Mouse (Mus musculus) forebrain, embryonic 12.5 days (tissue): ENCODE measurements around the gene Sox5. TPM values are rescaled to one million over a fixed set of nuclear protein-coding genes. Genes with fewer than 3 reads are reported as not detected.
A peak's percentile ranks its signal among the peaks of the same experiment; 100 is the strongest.

Experiments
- ATAC-seq: fragments of 200-750 bp; cut with Nextera tagmentation; 2 replicates; pipeline ENCODE4 v1.8.0; 2017; ENCODE audit warnings: moderate TSS enrichment; ENCODE audit not compliant: low FRiP score
- H3K27ac ChIP-seq: fragments of 300-500 bp; sonication (generic); 2 replicates; pipeline ENCODE4 v1.5.1; 2016; ENCODE audit warnings: mild to moderate bottlenecking
- H3K27me3 ChIP-seq: fragments of 300-500 bp; sonication (generic); 2 replicates; pipeline ENCODE4 v1.6.1; 2016; ENCODE audit warnings: mild to moderate bottlenecking
- H3K36me3 ChIP-seq: fragments of 300-500 bp; sonication (generic); replicated peaks from 2 replicates; pipeline ENCODE4 v1.6.1; 2016; ENCODE audit warnings: mild to moderate bottlenecking
- H3K4me1 ChIP-seq: fragments of 300-500 bp; sonication (generic); 2 replicates; pipeline ENCODE4 v1.6.1; 2016
- H3K4me2 ChIP-seq: fragments of 300-500 bp; sonication (generic); 2 replicates; pipeline ENCODE4 v1.6.1; 2016; ENCODE audit warnings: mild to moderate bottlenecking, moderate library complexity
- H3K4me3 ChIP-seq: fragments of 300-500 bp; sonication (generic); replicated peaks from 2 replicates; pipeline ENCODE4 v1.5.1; 2016; ENCODE audit warnings: mild to moderate bottlenecking
- H3K9ac ChIP-seq: fragments of 300-500 bp; sonication (generic); 2 replicates; pipeline ENCODE4 v1.6.1; 2016; ENCODE audit warnings: mild to moderate bottlenecking
- H3K9me3 ChIP-seq: fragments of 300-500 bp; sonication (generic); 2 replicates; pipeline ENCODE4 v1.6.1; 2016
- WGBS: fragments of 180-500 bp; shearing (Covaris S2); methylation state at CpG from one replicate; pipeline ENCODE4 v1.1.7; 2016; 5-methylcytosine and 5-hydroxymethylcytosine counted together
- polyA plus RNA-seq: library from polyadenylated mRNA; unstranded; fragments of >200 nt; fragmentation: Nextera tagmentation; extraction: Ambion mirVana; gene quantifications from 2 replicates; pipeline ENCODE4 v1.2.1, GENCODE M21; 2016

Gene Sox5
- polyA plus RNA-seq, 1 experiment from 2014 or later: 89.0 TPM

DNA sequence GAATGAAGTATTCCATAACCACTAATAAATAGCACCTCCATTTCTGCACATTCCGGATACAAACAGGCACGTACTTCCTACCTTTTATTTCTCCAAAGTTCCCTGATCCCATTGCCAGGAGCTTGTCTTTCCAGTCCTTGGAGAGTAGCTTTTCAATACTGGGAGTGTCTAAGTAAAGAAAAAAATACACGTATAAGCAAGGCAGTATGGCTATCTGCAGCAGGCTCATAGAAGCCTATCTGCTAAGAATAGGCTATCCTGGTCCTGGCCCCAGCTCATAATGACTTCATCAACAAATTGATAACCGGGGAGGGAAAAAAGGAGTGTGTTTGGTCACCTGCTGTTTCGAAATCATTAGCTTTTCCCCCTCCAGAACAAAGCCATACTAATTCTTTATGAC, 740.6 kb downstream of the Sox5 start:
- Histone ChIP-seq H3K4me2 (no peak overlapping the region), H3K27me3 (no peaks in the 10 kb centered on the region), H3K4me3 (no peak overlapping the region), H3K27ac (peak overlapping the region; percentile 50; the same call in 1 of the 2 replicates), H3K9ac (no peak overlapping the region), H3K9me3 (no peaks in the 10 kb centered on the region), H3K4me1 (peaks cover 63% of the 10 kb centered on the region), H3K36me3 (no peaks in the 10 kb centered on the region; the same call in 1 of the 2 replicates)
- 35% methylated on average over 5 of the region's 5 CpGs for WGBS
- ATAC-seq: no peak

DNA sequence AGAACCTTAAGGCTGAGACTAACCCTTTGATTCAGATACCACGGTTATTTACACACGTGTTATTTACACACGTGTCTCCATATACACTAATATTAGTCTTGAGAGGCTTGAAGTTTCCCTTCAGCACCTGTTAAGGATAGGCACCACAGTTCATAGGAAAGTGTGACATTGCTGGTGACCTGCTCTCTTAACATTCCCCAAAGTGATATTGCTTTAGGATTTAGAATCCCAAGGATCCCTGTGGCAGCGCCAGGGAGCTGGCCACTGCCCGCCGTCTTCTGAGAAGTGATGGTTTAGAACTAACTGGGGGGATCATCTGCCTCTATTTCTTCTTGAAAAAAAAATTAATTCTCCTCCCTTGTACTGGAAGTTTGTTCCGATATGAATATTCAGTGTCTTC, 741.4 kb downstream of the Sox5 start:
- WGBS: 93% methylated on average over 7 of the region's 7 CpGs
- no peak overlapping the region for H3K4me3 ChIP-seq
- no peak for ATAC-seq
- H3K4me2 ChIP-seq: no peak overlapping the region
- H3K9me3 ChIP-seq: no peaks in the 10 kb centered on the region
- H3K36me3 ChIP-seq: no peaks in the 10 kb centered on the region; the same call in 1 of the 2 replicates
- no peaks in the 10 kb centered on the region for H3K27me3 ChIP-seq
- H3K9ac ChIP-seq: no peak overlapping the region
- H3K27ac ChIP-seq: no peak overlapping the region
- peaks cover 54% of the 10 kb centered on the region for H3K4me1 ChIP-seq

DNA sequence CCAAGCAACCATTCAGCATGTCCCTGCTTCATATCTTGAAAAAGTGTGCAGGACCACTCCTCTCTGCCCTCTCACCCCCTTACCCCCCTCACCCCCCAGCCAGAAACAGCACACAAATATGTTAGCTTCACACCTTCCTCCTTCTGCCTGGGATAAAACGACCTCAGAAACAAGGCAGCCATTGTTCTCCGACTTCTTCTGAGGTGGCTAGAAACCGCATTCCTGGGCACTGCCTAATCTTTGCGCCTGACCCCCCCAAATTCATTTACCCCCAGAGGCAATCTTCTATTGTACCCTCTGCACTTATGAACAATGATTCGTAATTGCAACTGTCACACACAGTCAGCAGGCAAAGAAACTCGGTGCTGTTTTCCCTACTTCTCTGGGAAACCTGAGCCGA, 742.6 kb downstream of the Sox5 start:
- Histone ChIP-seq H3K27ac (no peak overlapping the region), H3K4me3 (no peak overlapping the region), H3K27me3 (no peaks in the 10 kb centered on the region), H3K4me2 (peak overlapping the region; percentile 13; the same call in 1 of the 2 replicates), H3K36me3 (no peaks in the 10 kb centered on the region; the same call in 1 of the 2 replicates), H3K9me3 (no peaks in the 10 kb centered on the region), H3K4me1 (peaks cover 47% of the 10 kb centered on the region), H3K9ac (no peak overlapping the region)
- ATAC-seq: peak; percentile 17; the same call in 1 of the 2 replicates
- 7% methylated on average over 7 of the region's 7 CpGs for WGBS

DNA sequence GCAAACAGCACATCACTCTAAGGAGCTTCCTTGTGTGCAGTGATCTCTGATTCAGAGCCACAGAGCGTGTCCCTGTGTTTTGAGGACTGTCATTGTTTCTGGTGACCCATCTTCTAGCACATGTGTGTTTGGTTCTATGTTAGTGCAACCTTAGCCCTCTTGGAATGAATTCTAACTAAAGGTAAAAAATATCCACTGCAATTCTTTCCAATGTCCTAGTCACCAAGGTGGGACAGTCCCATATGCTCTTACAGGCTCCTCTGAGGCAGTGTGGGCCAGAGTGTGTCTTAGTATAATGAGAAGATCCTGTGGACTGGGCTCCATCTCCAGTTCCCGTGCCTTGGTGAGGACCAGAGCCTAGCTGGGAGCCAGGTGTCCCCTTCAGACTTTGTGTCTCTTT, 748.6 kb downstream of the Sox5 start:
- no peak overlapping the region for H3K27ac ChIP-seq
- no peaks in the 10 kb centered on the region for H3K9me3 ChIP-seq
- no peaks in the 10 kb centered on the region for H3K27me3 ChIP-seq
- no peak overlapping the region for H3K4me3 ChIP-seq
- no peak overlapping the region for H3K9ac ChIP-seq
- H3K4me1 ChIP-seq: no peaks in the 10 kb centered on the region
- H3K36me3 ChIP-seq: peaks cover under 1% of the 10 kb centered on the region
- no peak for ATAC-seq
- 95% methylated on average over 2 of the region's 2 CpGs for whole genome bisulfite sequencing
- no peak overlapping the region for H3K4me2 ChIP-seq

DNA sequence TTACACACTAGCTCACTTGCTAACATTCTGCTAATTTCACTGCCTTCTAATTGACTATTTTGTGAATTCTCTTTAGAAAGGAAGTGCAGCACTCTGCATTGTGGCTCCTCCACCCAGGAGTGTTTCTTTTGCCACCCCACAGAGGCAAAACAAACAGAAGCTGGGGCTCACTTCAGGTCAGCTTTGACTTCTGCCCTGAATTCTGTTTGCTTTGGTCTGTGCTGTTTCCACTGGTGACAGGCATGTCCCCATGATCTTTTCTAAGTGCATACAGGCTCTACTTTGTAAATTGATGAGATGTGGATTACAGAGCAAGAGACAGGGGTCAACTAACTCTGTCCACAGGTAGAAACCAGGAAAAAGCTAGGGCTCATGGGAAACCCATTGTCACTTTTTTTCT, 764.8 kb downstream of the Sox5 start:
- no peaks in the 10 kb centered on the region for H3K27me3 ChIP-seq
- no peak for ATAC-seq
- H3K27ac ChIP-seq: no peak overlapping the region
- no peaks in the 10 kb centered on the region for H3K9me3 ChIP-seq
- H3K36me3 ChIP-seq: peaks cover 18% of the 10 kb centered on the region
- no peak overlapping the region for H3K9ac ChIP-seq
- H3K4me3 ChIP-seq: no peak overlapping the region
- no peaks in the 10 kb centered on the region for H3K4me1 ChIP-seq
- H3K4me2 ChIP-seq: no peak overlapping the region

DNA sequence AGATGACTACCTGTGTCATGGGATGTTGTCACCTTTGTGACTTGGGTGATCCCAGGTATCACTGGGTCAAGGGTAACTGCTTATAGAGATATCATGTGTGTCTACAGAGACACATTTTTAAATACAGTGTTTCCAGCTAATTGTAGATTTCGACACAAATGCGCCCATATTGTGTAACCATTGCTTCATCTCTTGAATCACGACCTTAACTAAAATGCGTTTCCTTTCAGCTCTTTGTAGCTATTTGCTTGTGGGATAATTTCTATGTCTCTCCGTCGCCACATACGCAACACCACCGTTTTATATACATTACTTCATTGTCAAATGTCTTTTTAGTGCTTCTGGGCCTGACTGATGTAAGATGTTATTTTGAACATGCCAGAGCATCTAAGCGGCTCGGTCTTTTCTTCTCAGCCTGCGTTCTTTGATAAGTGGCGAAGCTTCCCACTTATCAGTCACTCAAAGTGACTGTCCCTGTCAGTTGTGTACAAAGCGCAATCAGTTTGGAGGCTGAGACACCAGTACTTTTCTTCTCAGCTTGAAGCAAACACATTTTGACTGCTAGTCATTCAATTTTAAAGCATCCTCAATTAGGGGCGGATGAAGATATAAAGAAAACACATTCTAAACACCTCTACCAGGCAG, 769.8 kb downstream of the Sox5 start:
- peaks cover 13% of the 10 kb centered on the region for H3K36me3 ChIP-seq
- H3K4me2 ChIP-seq: no peak overlapping the region
- WGBS: 89% methylated on average over 14 of the region's 14 CpGs

DNA sequence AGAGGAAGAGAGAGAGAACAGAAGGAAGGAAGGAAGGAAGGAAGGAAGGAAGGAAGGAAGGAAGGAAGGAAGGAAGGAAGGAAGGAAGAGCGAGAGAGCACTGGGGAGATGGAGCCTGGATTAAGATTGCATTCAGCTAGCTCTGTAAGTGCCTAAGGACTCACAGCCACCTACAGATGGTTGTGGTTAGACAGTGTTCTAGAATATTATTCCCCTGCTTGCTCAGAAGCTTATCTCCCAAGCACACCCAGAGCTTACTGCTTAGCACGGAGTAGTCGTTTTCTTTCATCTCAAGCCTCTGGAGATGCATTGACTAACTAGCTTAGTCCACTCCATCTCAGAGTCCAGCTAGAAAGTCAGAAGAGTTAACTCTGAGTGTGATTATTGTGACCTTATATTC, 770.8 kb downstream of the Sox5 start:
- Histone ChIP-seq H3K27ac (no peak overlapping the region), H3K4me1 (no peaks in the 10 kb centered on the region), H3K9ac (no peak overlapping the region), H3K36me3 (peaks cover 14% of the 10 kb centered on the region), H3K4me3 (no peak overlapping the region), H3K27me3 (no peaks in the 10 kb centered on the region), H3K4me2 (no peak overlapping the region), H3K9me3 (no peaks in the 10 kb centered on the region)
- 87% methylated on average over 3 of the region's 3 CpGs for WGBS
- ATAC-seq: no peak

More for the DNA sequence above, 769.8 kb downstream of the Sox5 start:
- Histone ChIP-seq H3K27ac (no peak overlapping the region), H3K9ac (no peak overlapping the region), H3K27me3 (no peaks in the 10 kb centered on the region), H3K9me3 (no peaks in the 10 kb centered on the region), H3K4me1 (no peaks in the 10 kb centered on the region), H3K4me3 (no peak overlapping the region)
- no peak for ATAC-seq

DNA sequence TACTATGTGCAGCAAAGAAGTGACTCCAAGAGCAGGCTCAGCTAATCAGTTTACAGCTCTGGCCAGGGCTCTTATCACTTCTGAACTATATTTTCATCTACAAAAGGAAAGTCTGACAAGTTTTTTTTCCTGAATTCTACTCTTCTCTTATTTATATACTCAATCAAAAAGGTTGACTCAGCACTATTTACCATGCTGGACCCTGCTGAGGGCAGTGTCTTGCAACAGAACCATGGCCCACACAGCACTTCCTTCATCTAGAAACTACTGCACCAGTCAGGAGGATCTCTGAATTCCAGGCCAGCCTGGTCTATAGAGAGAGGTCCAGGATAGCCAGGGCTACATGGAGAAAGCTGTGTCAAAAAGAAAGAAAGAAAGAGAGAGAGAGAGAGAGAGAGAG, 771.5 kb downstream of the Sox5 start:
- no peaks in the 10 kb centered on the region for H3K27me3 ChIP-seq
- no peaks in the 10 kb centered on the region for H3K4me1 ChIP-seq
- H3K9me3 ChIP-seq: no peaks in the 10 kb centered on the region
- ATAC-seq: no peak
- H3K36me3 ChIP-seq: peaks cover 9% of the 10 kb centered on the region
- no peak overlapping the region for H3K9ac ChIP-seq
- H3K4me2 ChIP-seq: no peak overlapping the region
- H3K4me3 ChIP-seq: no peak overlapping the region
- no peak overlapping the region for H3K27ac ChIP-seq

DNA sequence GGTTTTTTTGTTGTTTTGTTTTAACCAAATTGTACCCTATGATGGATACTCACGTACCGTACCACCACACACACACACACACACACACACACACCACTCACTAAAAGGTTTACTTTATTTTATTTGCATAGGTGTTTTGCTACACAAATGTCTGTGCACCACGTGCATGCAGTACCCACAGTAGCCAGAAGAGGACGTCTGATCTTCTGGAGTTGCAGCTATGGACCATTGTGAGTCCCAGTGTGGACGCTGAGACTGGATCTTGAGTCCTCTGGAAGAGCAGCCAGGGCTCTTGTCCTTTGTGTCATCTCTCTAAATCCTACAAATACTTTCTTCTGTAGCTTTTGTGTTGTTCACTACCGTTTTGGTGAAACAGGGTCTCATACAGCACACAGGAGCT, 776.6 kb downstream of the Sox5 start:
- no peak for ATAC-seq
- Histone ChIP-seq H3K4me2 (no peak overlapping the region), H3K4me3 (no peak overlapping the region), H3K36me3 (0 out of 2 replicates have a peak, but pooled peaks cover 4% of the 10 kb centered on the region), H3K27me3 (no peaks in the 10 kb centered on the region), H3K9me3 (no peaks in the 10 kb centered on the region), H3K4me1 (no peaks in the 10 kb centered on the region), H3K9ac (no peak overlapping the region), H3K27ac (no peak overlapping the region)
- WGBS: 93% methylated on average over 6 of the region's 6 CpGs

DNA sequence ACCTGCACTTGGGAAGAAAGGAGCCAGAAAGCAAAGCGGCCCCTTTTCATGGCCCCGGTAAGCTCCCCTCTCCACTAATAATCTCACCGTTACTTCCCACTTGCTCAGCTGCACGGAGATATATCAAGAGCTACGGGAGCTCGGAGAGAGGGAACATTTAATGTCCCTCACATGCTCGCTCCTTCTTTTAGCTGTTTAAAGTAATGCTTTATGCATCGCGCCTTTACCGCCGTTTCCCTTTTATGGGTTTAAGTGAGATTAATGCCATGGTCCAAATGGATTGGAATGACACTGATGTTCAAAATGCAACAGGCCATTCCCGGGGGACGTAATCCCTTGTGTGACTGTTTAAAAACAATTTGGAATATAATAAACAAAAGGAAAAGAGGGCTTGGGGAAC, 783.6 kb downstream of the Sox5 start:
- Histone ChIP-seq H3K9ac (no peak overlapping the region), H3K27ac (no peak overlapping the region), H3K4me3 (no peak overlapping the region), H3K4me1 (peaks cover 27% of the 10 kb centered on the region), H3K27me3 (no peaks in the 10 kb centered on the region), H3K4me2 (peak overlapping the region; percentile 5; the same call in 1 of the 2 replicates), H3K9me3 (no peaks in the 10 kb centered on the region), H3K36me3 (no peaks in the 10 kb centered on the region)
- 31% methylated on average over 13 of the region's 13 CpGs for WGBS
- no peak for ATAC-seq

DNA sequence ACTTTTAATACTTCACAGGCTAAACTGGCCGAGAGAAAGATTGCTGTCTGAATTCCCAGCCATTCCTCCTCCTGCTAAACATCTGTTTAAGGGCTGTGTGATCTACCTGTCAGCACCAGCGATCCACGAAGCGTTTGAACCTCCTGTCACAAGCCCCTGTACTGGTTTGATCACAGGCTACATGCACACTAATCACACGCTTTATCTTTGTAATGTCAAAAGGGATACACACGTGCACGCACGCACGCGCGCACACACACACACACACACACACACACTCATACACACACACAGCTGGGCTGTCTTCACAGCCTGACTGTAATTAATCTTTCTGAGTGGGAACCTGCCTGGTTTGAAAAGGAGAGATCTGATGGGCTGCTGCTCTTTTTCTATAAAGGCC, 784.2 kb downstream of the Sox5 start:
- Histone ChIP-seq H3K27ac (no peak overlapping the region), H3K36me3 (no peaks in the 10 kb centered on the region), H3K9ac (no peak overlapping the region), H3K4me2 (no peak overlapping the region), H3K27me3 (no peaks in the 10 kb centered on the region), H3K9me3 (no peaks in the 10 kb centered on the region), H3K4me1 (peaks cover 27% of the 10 kb centered on the region), H3K4me3 (no peak overlapping the region)
- 74% methylated on average over 11 of the region's 11 CpGs for WGBS
- no peak for ATAC-seq

DNA sequence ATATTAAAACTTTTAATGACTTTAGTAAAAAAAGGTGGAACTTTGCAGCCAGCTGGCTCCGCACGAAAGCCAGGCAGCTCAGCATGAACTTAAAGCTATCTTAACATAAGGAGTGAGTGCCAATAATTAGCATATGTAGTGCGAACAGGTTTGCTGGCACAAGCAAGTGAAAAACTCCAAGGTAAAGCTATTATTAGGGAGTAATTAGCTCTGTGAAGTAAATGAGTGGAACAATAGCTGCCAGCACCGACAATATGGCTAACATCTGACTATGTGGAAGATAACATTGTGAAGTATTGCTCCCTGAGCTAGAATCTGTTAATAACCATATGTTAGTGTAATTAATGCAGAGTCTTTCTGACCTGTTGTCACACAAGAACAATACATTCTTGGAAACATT, 786.7 kb downstream of the Sox5 start:
- WGBS: 20% methylated on average over 4 of the region's 4 CpGs

DNA sequence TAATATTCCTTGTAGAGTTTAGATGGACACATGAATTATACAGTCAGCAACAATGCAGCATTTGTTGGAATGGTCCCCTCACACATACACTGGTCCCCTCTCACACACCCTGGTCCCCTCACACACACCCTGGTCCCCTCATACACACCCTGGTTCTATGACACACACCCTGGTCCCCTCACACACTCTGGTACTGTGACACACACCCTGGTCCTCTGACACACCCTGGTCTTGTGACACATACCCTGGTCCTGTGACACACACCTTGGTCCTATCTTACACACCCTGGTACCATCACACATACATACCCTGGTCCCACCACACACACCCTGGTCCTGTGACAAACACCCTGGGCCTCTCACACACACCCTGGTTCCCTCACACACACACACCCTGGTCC, 794.2 kb downstream of the Sox5 start:
- Histone ChIP-seq H3K9me3 (no peaks in the 10 kb centered on the region), H3K27me3 (no peaks in the 10 kb centered on the region), H3K9ac (no peak overlapping the region), H3K27ac (no peak overlapping the region), H3K4me3 (no peak overlapping the region), H3K4me2 (no peak overlapping the region), H3K36me3 (no peaks in the 10 kb centered on the region), H3K4me1 (no peaks in the 10 kb centered on the region)
- no peak for ATAC-seq

More for the DNA sequence above, 786.7 kb downstream of the Sox5 start:
- H3K4me2 ChIP-seq: no peak overlapping the region
- H3K9me3 ChIP-seq: no peaks in the 10 kb centered on the region
- H3K9ac ChIP-seq: no peak overlapping the region
- peaks cover 27% of the 10 kb centered on the region for H3K4me1 ChIP-seq
- no peak overlapping the region for H3K4me3 ChIP-seq
- H3K36me3 ChIP-seq: no peaks in the 10 kb centered on the region
- ATAC-seq: peak; percentile 80; the same call in 1 of the 2 replicates
- H3K27ac ChIP-seq: no peak overlapping the region
- H3K27me3 ChIP-seq: no peaks in the 10 kb centered on the region
